Mouse (Mus musculus) right cerebral cortex, postnatal 36 days (tissue): ENCODE measurements around the gene Kcnab2.

Experiments
- DNase-seq, 2 experiments: peaks; one replicate each; pipeline ENCODE4 v3.0.0; 2022; ENCODE audit warnings: low spot score in 2 of 2, mixed read lengths in 1 of 2

Kcnab2 gene

DNA sequence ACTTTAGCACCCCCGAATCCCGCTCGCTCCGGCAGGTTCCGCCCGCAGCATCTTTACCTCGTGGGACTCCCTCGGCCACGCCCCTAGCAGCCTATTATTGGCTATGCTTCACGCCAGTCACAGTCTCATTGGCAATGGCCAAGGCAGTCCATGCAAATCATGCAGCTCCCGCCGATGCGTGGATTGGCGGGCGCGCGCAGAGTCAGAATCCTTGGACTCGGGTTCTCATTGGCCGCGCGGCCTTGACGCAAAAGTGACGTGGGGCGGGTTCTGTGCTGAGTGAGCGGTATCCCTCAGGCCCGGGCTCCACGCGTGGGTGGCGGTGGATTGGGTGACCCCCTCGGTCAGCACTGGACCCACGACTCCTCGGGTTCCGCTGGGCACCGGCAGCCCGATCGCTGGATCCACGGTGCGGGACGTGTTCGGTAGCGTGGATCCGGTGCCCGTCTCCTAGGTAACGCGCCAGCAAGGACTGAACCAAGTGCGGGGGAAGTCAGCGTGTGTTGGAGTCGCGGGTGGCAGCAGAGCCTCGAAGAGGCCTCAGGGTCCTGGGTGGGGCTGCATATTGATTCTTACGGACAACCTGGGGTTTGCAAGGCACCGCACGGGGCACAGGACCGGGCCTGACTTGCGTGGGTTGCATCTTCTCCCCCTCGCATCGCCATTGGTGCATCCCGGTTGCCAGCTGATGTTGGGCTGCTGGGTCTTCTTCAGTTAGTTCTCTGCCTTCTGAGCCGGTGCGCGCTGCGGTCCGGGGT is at the start of gene Kcnab2:
Gene Kcnab2 (minus strand): TSS at position 406 of the 758 bp plus-strand sequence.
- DNase-seq = peak; percentile 100

DNA sequence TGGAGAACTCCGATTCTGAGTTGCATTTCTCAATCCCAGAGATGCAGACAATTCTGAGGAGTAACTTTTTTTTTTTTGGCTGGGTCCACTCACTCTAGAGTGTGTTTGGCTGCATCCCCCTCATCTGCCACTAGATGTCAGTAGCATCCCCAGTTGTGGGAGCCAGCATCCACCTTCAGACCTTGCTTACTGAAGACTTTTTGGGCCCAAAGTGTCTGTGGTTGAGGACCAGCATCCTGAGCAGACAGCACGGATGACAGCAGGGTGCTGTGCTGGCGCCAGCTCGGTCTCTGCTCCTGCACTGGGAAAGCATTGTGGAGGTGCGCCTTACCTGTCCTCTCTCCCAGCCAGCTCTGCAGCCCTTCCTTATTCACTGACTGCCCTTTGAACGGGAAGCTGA is 42.4 kb upstream of the Kcnab2 start:
- DNase-seq = peak; percentile 41 to 47

DNA sequence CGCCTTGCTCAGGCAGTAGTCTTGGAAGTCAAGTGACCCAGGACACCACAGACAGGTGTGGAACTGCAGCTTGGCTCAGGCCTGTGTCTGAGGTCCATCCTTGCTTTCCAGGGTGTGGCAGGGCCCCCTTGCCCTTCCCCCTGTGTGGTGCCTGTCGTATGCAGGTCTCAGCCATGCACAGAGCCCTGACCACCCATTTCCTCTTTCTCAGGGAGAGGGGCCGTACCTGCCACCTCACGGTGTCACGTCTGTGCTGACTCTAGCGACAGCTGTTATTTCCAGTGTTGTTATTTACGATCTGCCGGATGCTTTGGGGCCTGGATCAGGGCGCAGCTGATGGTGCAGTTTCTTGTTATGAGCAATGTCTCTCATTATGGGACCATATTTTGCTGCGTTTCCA is 41.4 kb upstream of the Kcnab2 start:
- DNase-seq = no peak

DNA sequence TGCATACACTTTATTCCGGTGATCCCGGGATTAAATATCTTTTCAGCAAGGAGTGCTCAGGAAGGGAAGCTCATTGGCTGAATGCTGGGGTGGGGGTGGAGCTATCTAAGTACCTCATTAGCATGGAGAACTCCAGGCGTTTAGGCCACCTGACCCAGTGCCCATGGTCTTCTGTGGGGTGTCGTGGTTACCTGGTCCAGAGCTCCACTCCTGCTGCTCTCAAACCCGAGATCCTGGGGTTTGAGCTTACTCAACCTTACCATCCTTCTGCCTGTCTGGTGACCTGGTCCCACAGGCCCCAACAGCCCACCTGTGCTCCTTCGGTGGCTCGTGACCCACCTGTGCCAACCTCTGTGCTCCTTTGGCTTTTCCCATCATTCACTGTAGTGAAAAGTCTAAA is 37.2 kb upstream of the Kcnab2 start:
- DNase-seq = no peak

DNA sequence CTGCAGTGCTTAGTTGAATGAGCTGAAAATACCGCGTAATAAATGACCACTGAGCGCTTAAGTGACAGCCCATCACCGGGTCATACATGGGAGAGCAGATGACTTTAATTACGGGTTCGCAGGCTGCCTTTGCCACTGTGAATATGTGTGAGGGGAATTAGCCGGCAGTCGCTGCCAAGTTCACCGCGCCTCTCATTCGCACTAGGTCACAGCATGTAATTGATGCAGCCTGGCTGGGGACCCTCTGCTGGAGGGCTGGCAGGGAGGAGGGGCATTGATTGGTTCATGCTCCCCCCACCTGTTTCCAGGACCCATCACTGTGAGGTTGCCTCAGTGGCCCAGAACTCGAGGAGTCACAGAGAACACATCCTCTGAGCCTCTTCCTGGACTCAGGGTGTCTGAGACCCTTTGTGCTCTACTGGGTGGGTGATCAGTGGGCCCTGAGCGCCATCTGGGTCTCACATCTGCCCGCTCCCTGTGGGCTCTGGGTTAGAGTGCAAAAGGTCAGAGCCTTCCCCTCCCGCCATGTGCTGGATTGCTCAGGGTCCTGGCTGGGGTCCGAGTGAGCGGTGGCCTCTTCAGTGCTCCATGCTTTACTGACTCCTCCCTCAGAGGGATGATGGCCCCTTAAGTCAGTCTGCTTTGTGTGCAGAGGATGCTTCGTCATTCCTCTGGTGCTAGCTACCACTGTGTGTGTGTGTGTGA is 34.7 kb upstream of the Kcnab2 start:
- no peak for DNase-seq

DNA sequence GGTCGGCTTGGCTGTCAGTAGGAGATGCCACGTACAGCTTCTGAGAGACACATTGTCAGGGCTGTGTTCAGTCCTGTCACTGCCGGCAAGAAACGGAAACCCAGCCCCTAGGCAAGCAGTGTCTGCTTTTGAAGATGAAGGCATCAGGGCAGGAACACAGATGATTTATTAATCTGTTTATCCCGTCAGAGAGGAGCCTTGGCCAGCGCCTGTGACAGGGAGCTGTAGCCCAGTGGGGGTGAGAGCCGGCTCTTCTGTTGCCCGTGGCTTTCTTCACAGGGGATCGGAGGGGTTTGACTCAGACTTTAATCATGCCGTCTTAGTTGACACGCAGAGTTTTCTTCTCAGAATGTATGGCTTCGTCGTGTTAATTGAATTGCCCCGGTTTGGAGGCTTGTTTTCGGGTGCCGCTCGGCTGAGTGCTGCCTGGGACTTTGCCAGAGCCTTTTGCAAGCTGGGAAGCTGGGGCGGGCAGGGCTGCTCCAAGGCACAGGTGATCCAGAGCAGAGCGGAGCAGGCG is 16.7 kb upstream of the Kcnab2 start:
- no peak for DNase-seq

DNA sequence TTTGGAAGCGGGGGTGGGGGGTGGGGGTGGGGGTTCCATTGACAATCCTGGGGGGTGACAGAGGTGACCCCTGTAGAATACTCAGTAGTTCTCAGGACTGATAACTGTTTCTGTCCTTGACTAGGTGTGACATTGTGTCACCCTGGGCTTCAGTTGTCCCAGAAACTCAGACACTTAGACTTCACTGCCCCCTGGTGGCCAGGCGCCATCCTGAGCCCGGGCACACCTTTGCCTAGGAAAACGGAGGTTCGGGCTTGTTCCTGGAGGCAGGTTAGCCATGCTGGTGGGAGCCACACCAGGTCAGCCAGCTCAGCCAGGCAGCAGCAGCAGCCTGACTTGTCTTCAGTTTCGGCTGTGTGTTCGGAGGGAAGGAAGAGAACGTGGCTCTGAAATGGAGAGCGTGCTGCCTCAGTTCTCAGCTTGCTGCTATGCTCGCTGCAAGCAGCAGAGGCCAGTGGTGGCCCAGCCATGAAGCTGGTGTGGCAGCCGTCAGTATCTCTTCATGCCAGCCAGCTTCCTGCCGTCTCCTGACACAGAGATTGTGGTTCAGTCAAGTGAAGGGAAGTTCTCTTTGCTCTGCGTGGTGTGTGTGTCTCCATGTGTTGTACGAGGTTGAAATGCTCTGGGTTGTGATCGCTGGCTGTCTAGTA is 13.7 kb upstream of the Kcnab2 start:
- DNase-seq = peak; percentile 60 to 74

DNA sequence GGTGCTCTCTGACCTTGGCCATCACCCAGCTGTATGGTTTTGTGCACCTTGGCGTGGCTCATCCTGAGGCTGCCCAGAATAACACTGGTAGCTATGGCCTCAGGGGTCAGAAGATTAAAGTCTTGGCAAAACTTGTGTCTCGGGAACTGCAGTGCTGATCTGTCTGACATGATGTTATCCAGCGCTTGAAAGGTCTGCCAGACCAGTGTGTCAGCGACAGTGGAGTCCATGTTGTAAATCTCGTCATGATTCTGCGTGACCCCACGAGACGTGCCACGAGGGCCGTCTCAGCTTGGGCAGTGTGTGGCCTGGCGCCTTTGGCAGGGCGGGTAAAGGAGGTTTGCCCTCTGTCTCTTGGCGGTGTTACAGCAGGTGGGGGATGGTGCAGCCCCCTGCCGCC is 12.6 kb upstream of the Kcnab2 start:
- no peak for DNase-seq

DNA sequence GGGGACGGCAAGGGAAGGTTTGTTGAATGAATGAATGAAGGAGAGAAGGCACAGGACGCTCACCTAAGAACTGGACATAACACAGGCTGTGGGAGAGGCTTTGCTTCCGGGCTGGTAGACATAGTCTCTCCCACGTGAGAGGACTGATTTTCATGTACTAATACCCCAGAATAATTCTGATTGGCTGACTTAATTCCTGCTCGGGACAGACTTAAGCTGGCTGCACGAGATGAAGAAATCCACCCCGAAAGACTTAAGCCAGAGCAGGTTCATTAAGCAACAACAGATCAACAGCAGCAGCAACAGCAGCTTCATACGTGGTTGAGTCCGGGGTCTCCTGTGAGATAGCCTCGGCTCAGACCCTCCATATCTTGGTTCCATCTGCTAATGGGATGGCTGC is 10.4 kb upstream of the Kcnab2 start:
- DNase-seq = no peak

DNA sequence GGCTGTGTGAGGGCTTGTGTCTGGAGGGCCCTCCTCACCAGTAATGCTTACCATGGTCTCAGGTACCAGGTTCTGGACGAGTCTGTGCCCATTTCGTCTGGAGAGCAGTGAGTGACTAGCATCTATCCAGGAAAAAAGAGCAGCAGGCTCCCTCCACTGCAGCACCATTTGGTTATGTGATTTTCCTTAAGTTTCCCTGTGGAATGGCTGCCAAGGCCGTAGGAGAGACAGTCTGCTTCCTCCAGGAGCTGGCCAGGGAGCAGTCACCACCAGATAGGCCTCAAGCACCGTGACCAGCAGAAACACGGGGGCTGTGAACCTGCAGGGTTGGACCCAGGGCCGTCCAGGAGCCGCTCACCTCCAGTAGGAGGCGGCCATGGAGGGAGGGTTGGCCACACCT is 2.8 kb upstream of the Kcnab2 start:
- DNase-seq = no peak

DNA sequence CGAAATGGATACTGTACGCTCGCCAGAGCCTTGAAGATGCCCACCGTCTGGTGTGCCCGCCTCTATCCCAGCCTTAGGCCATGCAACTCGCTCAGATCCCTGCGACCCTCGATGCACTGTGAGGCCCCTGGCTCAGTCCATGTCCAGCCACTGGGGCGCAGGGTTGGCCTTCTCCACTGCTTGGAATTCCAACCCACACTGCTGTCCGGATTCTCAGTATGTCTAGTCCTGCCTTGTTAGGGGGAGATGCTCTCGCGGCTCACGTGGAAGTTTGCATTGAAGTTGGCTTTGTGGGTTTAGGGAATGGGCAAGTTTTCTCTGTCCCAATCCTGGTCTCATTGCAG is 525 bp upstream of the Kcnab2 start:
- DNase-seq = no peak

DNA sequence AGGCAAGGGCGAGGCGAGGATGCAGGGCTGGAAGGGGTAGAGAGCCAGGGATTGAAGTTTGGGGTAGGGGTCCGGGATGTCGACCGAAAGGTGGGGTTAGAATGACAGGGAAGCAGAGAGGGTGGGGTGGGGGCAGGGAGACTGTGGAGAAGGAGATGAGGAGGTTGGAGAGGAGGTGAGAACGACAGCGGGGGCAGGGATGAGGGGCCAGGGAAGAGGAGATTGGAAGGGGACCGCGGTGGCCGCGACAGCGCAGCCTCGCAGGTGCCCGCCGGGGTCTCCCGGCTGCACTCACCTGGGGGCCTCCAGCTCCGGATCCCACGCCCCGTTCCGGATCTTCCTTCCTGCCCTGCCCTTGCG is 585 bp downstream of the Kcnab2 start:
- DNase-seq = no peak

DNA sequence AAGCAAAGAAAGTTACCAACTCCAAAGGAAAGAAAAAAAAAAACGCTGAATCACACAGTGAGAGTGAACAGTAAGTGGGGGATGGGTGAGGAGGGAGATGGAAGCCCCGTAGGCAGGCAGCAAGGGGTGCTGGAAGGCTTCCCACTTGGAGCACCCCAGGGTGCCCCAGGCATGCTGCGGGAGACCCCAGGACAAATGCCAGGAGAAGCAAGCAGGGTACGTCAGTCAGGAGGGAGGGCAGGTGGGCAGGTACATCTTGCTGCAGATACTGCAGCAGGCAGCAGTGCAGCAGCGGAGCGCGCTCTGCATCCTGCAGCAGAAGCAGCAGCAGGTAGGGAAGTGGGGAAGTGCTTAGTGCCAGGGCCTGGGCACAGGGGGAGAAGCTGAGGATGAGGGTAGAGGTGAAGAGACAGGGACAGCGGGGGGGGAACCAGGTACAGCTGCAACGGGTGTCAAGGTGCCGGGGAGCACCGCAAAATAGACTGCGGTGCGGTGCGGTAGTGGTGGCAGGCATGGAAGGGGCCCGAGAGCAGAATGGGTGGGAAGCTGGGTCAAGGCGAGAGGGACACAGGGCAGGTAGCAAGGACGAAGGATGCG is 1.1 kb downstream of the Kcnab2 start, which contains the start of gene Nphp4:
Gene Nphp4 (plus strand): TSS at position 280 of the 597 bp plus-strand sequence.
- no peak for DNase-seq

DNA sequence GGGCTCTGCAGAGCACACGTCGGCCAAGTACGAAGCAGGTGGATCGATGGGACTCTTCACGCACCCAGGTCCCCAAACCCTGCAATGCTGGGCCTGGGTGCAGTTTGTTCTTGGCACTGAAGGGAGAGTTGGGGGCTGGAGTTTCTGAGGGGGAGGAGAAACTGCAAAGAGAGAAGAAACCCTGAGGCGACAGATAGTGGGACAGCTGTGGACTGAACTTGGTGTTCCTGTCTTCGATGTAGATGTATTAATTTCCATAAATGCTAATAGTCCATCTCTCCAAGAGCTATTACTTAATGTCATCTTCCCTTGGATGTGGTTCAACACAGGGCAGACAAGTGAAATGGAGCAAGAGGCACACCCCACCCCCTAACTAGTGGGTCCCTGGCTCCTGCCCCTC is 1.7 kb downstream of the Kcnab2 start:
- no peak for DNase-seq

DNA sequence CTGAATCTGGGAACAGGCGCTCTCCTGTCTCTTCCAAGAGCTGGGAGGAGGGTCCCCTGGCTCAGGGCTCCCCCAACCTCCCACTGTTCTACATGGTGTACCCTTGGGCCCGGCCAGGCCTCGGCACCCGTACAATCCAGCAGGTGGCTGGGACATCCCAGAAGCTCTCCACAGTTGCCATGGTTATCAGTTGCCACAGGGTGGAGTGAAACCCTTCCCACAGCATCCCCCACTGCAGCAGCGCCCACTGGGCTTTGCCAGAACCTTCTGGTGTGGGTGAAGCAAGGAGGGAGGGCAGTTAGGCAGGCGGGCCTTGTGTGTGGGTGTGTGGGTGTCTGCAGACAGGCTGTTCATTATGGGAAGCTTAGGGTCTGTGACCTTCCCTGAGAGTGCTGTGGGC is 9.7 kb downstream of the Kcnab2 start:
- DNase-seq = no peak

DNA sequence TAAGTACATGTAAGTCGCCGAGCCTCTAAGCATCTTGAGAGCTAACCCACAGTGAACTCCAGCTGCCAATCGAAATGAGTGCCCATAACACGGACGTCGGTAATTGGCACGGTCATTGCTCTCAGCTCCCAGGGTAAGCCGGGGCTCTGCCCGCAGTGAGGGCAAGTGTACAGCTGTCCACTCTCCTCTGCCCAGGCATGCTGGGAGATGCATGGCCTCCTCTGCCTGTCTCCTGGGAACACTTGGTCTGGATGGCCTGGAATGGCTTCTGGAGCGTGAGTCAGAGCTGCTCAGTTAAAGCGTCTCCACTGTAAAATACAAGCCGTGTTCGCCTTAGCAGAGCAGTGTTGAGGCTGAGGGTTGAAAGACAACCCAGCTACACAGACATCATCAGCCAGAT is 11.1 kb downstream of the Kcnab2 start:
- no peak for DNase-seq

DNA sequence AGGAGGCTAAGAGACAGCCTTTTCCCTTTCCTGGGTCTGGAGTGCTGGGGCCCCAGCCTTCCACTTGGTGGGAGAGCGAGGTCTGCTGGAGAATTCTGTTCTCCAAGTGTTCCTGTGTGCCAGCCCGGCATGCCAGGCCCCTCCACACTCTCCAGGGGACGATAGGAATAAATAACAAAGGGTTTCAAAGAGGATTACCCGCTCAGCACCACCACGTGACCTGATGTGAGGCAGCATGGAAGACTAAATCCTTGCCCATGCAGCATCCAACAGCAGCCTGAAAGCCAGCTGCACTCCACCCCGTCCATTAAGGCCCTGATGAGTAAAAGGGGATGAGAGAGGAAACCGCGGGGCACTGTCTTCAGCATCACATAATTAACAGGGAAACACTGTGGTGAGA is 12.6 kb downstream of the Kcnab2 start:
- no peak for DNase-seq

DNA sequence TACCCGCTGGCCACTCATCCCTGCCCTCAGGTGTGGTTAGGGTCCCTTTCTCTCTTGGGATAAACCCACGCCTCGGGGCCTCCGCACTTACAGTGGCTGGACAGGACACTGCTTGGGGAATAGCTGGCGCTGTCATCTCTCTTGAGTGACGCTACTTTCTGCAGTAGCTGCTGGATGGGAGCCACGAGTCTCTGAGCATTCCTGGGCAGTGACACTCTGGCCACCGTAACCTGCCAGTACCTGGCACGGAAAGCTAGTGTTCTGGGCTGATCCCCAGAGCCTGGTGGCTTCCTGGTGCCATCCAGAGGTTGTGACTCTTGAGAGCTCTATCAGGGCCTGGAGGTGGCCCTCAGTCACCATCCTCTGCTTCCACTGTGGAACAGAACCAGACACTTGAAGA is 14.5 kb downstream of the Kcnab2 start:
- DNase-seq = no peak

DNA sequence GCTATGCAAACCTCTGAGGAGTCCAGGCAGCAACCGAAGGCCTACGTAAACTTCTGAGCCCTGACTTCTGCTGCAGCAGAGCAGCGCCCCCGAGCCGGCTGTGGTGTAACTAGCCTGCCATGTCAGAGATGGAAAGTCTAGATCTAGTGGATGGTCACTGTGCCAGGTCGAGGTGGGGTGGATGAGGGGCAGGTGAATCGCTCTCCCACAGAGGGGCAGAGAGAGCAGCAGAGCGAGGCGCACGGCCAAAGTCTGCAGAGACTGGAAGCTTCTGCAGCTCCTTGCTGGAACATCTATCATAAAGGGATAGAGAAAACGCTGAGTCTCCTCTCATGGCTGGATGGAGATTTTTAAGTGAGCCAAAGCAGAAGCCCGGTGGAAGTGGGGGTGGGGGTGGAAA is 15.2 kb downstream of the Kcnab2 start:
- DNase-seq = no peak

DNA sequence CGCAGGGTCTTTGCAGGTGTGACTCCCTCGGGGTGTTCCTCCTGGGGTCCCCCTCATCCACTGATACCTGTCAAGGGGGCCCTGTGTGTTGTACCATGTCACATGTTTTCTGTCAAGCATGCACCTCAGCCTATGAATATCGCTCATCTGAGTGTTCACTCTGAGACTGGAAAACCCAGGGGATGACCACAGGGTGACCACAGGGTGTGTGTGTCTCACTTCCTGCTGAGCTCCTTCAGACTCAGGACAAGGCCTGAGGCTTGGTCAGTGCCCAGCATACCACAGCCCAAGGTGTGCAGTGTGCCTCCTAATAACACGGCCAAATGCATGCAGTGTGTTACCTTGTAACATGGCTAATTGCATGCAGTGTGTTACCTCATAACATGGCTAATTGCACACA is 20.0 kb downstream of the Kcnab2 start:
- DNase-seq = no peak

DNA sequence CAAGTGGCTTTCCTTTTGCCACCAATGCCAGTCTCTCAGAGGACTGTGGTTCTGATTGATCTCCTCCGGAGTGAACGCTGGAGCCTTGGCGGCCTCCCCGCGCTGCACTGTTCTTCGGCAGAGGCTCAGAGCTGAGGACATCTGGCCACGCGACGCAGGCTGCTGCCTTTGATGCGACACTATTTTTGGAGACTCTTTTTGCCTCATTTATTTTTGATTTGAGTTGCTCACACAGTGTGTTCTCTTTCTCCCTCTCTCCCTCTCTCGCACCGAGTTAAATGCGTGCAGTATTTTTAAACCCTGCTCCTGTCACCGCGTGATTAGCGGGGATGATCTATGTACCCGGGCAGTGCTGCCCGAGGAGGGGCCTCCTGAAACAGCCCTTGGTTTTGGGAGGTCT is 21.1 kb downstream of the Kcnab2 start:
- peak; percentile 81 to 87 for DNase-seq

DNA sequence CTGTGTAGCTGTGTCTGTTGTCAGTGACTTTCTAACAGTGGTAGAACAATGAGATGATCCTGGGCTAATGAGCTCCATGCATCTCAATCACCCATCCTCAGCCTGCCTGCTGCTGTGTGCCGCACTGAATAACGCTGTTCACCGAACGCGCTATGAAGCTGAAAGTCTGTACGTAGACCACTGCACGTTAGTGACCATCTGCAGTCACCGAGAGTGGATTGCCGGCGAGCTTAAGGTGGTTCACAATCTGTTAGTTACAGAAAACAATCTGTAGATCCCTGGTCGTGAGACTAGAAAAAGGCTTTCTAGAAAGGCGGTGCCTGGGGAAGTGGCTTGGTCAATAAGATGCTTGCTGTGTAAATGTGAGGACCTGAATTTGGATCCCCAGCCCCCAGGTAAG is 23.5 kb downstream of the Kcnab2 start:
- no peak for DNase-seq
